In the genomic region with DNA sequence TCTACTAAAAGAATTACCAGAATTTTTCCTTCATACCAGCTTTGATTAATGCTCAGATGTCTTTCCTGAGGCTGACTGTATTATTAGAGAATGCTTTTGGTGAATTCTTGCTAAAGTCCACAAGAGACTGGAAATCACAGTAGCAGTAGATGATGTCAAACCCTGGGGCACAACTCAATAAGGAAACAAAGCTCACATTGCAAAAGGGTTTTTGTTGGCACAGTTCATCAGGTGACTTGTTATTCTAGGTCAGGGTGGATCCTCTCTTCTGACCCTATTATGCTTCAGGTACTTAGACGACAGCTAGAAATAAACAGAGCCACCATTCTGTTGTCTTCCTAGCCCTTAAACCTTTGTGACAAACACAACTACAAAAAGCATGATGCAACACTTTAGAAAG, we compare ENCODE assay signal across 30 mouse cellular contexts.
"Had no signal": no experiment of that assay in that cellular context is flagged by ENCODE, and none has a peak within 500 bp of the region (broad histone marks: within the 10 kb centered on the region; RNA-seq: fewer than 3 reads in every experiment).

No protein-coding gene starts in this region.

- ATAC-seq: lung, postnatal 0 days; midbrain, embryonic 13.5 days; midbrain, embryonic 15.5 days; midbrain, embryonic 16.5 days had no signal

- H3K9me3 ChIP-seq: limb, embryonic 10.5 days; limb, embryonic 12.5 days; limb, embryonic 13.5 days; limb, embryonic 15.5 days; liver, embryonic 13.5 days; liver, embryonic 15.5 days; lung, embryonic 15.5 days; megakaryocyte, embryonic 14.5 days; midbrain, embryonic 10.5 days; midbrain, embryonic 12.5 days; midbrain, embryonic 13.5 days; midbrain, embryonic 15.5 days; neural tube, embryonic 12.5 days had no signal

- H3K4me2 ChIP-seq: limb, embryonic 12.5 days; limb, embryonic 13.5 days; limb, embryonic 15.5 days; liver, embryonic 13.5 days; liver, embryonic 15.5 days; lung, embryonic 14.5 days; lung, embryonic 15.5 days; midbrain, embryonic 11.5 days; midbrain, embryonic 12.5 days; midbrain, embryonic 13.5 days; midbrain, embryonic 15.5 days; neural tube, embryonic 12.5 days had no signal

- H3K4me1 ChIP-seq: limb, embryonic 10.5 days; limb, embryonic 12.5 days; limb, embryonic 13.5 days; limb, embryonic 15.5 days; liver, embryonic 13.5 days; liver, embryonic 15.5 days; lung, embryonic 15.5 days; midbrain, embryonic 10.5 days; midbrain, embryonic 12.5 days; midbrain, embryonic 13.5 days; midbrain, embryonic 15.5 days; neural tube, embryonic 12.5 days had no signal

- DNase-seq: layer of hippocampus, postnatal 36 days; left cerebral cortex, postnatal 4 days; liver, embryonic 13.5 days; lung, adult 18-20 months; lung, adult 2 months; lung, embryonic 14.5 days; lung, postnatal 10 days; lung, postnatal 14 days; lung, postnatal 36 days; lung, postnatal 4 days; midbrain, embryonic 14.5 days had no signal

- H3K9ac ChIP-seq: limb, embryonic 12.5 days; limb, embryonic 13.5 days; limb, embryonic 15.5 days; liver, embryonic 13.5 days; liver, embryonic 14.5 days; liver, embryonic 15.5 days; lung, embryonic 14.5 days; lung, embryonic 15.5 days; midbrain, embryonic 12.5 days; midbrain, embryonic 13.5 days; midbrain, embryonic 15.5 days; neural tube, embryonic 12.5 days had no signal

- H3K27ac ChIP-seq: left cerebral cortex, adult 2 months; limb, embryonic 10.5 days; limb, embryonic 12.5 days; limb, embryonic 13.5 days; limb, embryonic 15.5 days; liver, embryonic 13.5 days; liver, embryonic 14.5 days; liver, embryonic 15.5 days; lung, embryonic 15.5 days; macrophage; midbrain, embryonic 10.5 days; midbrain, embryonic 12.5 days; midbrain, embryonic 13.5 days; midbrain, embryonic 15.5 days; neural tube, embryonic 12.5 days had no signal

- H3K27me3 ChIP-seq: limb, embryonic 12.5 days; limb, embryonic 13.5 days; limb, embryonic 15.5 days; liver, embryonic 13.5 days; liver, embryonic 15.5 days; lung, embryonic 15.5 days; megakaryocyte, embryonic 14.5 days; midbrain, embryonic 12.5 days; midbrain, embryonic 13.5 days; midbrain, embryonic 15.5 days; neural tube, embryonic 12.5 days had no signal

- H3K4me3 ChIP-seq: left cerebral cortex, adult 2 months; limb, embryonic 10.5 days; limb, embryonic 12.5 days; limb, embryonic 13.5 days; limb, embryonic 15.5 days; liver, embryonic 13.5 days; liver, embryonic 15.5 days; lung, embryonic 15.5 days; megakaryocyte, embryonic 14.5 days; midbrain, embryonic 10.5 days; midbrain, embryonic 12.5 days; midbrain, embryonic 13.5 days; midbrain, embryonic 15.5 days; myocyte; neural tube, embryonic 12.5 days had no signal

- H3K36me3 ChIP-seq: limb, embryonic 10.5 days; limb, embryonic 12.5 days; limb, embryonic 13.5 days; limb, embryonic 15.5 days; liver, embryonic 13.5 days; liver, embryonic 15.5 days; lung, embryonic 15.5 days; midbrain, embryonic 10.5 days; midbrain, embryonic 12.5 days; midbrain, embryonic 13.5 days; midbrain, embryonic 15.5 days; neural tube, embryonic 12.5 days had no signal
